Mouse (Mus musculus) testis, adult 2 months (tissue): ENCODE measurements around the gene Cpeb2.

ENCODE experiments used
- CTCF ChIP-seq: fragments of 200-500 bp; IDR thresholded peaks from 2 replicates; pipeline ENCODE4 v1.5.1; 2012; ENCODE audit warnings: low read depth, mild to moderate bottlenecking, inconsistent platforms, low read length, moderate library complexity; ENCODE audit not compliant: control insufficient read depth, insufficient read depth, insufficient replicate concordance
- POLR2A ChIP-seq: fragments of 200-500 bp; IDR thresholded peaks from 2 replicates; pipeline ENCODE4 v1.6.1; 2012; ENCODE audit warnings: low read depth, mild to moderate bottlenecking, inconsistent platforms, low read length, moderate library complexity; ENCODE audit not compliant: control insufficient read depth

GRCm38 (mm10) chr5:43279774-43280173 lies 46.8 kb downstream of the Cpeb2 start:
- no peak for TF ChIP-seq POLR2A
- no peak for TF ChIP-seq CTCF
